Mouse (Mus musculus) spleen, postnatal 4 days (tissue): ENCODE results near the gene Tbx2.

Experiments
- DNase-seq, 2 experiments: peaks; one replicate each; pipeline ENCODE4 v3.0.0; 2022; ENCODE audit warnings: low spot score in 2 of 2

Tbx2 gene

GRCm38 (mm10) chr11:85887801-85888450, 55.6 kb downstream of the Tbx2 start:
- DNase-seq: no peak

- no peak for DNase-seq
Measured at GRCm38 (mm10) chr11:85888451-85888961, 56.2 kb downstream of the Tbx2 start.

GRCm38 (mm10) chr11:85889056-85889729, 56.8 kb downstream of the Tbx2 start:
- DNase-seq: no peak

- DNase-seq: no peak
Measured at GRCm38 (mm10) chr11:85889730-85890562, 57.6 kb downstream of the Tbx2 start.

GRCm38 (mm10) chr11:85890563-85890845, 58.2 kb downstream of the Tbx2 start:
- no peak for DNase-seq

GRCm38 (mm10) chr11:85891010-85891691, 58.8 kb downstream of the Tbx2 start:
- DNase-seq: no peak
